Mouse (Mus musculus) megakaryocyte progenitor cell, adult 5-6 weeks (primary cell): ENCODE data around the gene Caln1. TPM values are rescaled to one million over a fixed set of nuclear protein-coding genes. Genes with fewer than 3 reads are reported as not detected.
"Not testable (repeated sequence)": the region's sequence is repeated elsewhere in the genome, so short reads cannot be mapped to it uniquely, and the experiment has no call there.

ENCODE experiments used
- ATAC-seq: replicated peaks from 2 replicates; pipeline ENCODE4 v1.8.0; 2016; ENCODE audit warnings: mild to moderate bottlenecking, moderate TSS enrichment, inconsistent platforms; ENCODE audit not compliant: poor library complexity
- total RNA-seq, 2 experiments: library from RNA; stranded (forward) in 1 of 2; stranded (reverse) in 1 of 2; fragments of 157-497, 149-512 nt in 1 of 2; fragments of 200-1000 nt in 1 of 2; gene quantifications; 2 replicates each; pipeline versions ENCODE4 v1.2.3 to v1.2.4; 2015 to 2017

Gene Caln1
- total RNA-seq, 2 experiments from 2014 or later: not detected

DNA sequence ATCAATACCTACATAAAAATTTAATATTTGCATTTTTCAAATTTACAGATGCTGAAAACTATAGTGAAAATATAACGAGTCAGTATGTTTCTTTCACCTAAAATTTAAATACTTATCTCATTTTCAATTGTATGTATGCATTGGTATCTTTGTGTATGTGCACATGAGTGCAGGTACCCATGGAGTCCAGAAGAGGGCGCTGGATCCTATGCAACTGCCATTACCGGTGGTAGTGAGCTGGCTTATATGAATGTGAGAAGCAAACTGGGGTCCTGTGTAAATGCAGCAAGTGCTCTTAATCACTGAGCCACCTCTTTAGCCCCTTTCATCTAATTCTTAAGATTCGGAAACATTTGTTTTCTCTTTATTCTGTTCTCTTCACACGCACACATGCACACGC, 146.1 kb downstream of the Caln1 start:
- no peak for ATAC-seq

DNA sequence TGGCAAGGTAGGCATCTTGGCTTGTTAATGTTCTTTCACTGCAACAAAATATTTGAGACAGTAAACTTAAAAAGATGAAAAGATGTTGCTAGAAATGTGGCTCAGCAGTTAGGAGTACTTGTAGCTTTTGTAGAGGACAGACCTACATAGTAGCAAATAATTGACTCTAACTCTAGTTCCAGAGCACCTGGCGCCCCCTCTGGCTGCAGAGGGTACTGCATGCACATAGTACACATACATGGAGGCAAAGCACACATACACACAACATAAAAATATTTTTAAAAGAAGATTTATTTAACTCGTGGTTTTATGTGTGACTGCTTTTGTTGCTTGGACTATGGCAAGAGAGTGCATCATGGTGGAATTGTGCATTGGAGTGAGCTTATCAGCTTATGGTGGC, 151.3 kb downstream of the Caln1 start:
- ATAC-seq: no peak

DNA sequence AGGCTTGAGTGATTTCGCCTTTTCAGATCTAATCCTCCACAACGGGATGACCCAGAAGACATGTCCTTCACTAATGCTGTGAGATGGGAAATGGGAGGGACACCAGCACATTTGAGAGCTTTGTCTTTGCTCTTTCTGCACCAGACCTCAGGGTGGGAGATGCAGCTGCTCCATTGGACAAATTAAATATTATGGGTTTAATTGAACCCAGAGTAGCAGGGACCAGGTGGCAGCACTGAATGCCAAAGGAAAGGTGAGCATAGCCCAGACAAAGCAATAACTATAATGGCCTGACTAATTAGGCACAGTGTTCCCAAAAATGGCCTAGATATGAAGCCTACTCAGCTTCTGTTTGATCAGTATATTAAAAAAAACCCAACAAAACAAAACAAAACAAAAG, 158.2 kb downstream of the Caln1 start:
- no peak for ATAC-seq

DNA sequence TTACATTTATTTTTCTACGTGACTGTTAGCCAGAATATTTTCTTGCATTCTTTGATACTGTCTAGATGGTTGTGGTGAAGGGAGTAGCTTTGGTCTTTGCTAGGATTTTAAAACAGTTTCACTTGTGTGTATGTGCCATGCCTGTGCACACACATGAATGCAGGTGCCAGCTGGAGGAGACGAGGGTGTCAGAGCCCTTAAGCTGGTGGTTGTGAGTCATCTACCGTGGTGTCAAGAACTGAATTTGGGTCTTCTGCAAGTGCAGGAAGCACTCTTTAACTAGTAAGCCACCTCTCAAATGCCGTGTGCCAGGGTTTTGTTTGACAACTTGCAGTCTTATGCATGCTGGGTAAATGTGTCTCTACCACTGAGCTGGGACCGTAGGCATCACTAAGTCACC, 178.2 kb downstream of the Caln1 start:
- ATAC-seq: no peak

- no peak for ATAC-seq
Measured at GRCm38 (mm10) chr5:130553916-130554315, 184.7 kb downstream of the Caln1 start.

DNA sequence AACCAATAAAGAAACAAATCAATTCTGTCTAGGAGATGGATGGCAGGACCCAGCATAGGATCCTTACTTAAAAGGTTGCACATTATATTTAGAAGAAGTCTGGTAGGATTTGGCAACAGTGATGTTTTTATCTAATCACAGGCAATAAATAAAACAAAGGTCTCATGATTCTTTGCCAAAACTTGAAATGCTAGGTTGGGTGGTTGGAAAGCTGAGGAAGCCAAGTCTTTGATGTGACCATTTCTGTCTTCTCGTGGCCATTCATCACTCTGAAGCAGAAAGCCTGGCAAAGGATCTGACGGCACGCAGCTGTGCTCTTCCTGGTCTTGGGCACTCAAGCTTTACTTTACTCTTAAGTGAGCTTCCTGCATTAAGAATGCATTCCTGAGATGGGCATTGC, 193.9 kb downstream of the Caln1 start:
- ATAC-seq: no peak

DNA sequence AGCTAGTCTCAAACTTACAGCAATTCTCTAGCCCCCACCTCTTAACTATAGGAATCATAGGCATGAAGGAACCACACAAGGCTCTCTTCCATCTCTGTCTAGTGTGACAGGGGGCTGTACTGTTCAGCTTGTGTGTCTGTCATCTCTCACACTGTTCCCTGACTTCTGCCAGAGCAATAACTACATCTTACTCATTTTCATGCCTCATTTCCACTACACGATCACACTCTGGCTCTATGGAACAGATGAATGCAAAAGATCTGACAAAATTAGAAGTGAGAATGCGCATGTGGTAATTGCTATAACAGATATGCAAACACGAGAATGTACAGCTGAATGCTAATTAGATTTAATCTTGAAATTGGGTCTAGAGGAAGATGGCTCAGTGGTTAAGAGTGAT, 196.7 kb downstream of the Caln1 start:
- ATAC-seq: no peak

- no peak for ATAC-seq
Measured at GRCm38 (mm10) chr5:130577581-130577980, 208.3 kb downstream of the Caln1 start.

DNA sequence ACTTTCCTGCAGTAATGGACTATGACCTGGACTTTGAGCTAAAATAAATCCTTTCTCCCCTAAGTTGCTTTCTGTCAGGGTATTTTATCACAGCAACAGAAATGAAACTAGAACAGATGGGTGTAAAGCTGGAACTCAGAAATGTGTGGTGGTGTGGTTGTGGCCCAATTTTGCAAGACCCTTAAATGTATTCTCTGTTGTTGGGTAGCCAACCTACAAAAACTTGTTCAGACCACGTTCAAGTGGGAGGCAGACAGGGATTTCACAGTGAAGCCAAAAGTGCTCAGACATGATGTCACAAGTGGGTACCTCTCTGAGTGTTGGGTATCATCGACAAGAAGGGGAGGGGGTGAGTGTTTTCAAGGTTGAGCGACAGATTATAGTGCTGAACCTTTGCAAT, 214.8 kb downstream of the Caln1 start:
- ATAC-seq: no peak

DNA sequence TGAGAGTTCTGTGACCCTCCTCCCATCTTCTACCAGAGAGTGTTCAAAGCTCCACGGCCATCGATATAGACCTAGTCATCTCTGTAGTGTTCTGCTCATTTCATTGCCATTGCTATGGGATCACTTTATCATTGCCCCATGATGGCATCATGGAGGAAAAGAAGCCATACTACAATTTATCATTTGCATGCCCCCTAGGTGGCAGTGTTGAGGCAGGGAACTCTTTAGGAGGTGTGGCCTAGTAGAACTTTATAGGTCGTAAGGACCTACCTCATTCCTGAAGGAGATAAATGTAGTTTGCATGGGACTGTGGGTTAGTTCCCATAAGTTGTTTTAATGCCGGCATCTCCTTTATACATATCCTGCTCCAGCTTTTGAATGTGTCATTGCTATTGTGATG, 217.0 kb downstream of the Caln1 start:
- no peak for ATAC-seq

DNA sequence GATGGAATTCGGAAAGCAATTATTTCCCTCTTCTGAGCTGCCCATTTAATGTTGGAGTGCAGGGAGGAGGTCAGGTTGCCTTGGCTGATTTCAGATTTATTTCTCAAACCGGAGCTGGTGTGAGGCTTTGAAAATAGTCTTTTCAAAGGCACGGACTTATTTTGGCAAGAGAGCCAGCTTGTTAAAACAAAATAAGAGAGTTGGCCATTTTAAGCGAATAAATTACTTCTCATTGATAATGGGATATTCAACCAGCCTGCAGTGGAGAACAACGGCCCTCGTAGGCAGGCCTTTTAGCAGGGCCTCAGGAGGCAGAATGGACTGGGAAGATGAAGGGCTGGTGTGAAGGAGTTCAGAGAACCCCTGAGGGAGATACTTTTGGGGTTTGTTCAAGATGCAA, 227.3 kb downstream of the Caln1 start:
- ATAC-seq: no peak

GRCm38 (mm10) chr5:130613657-130614056, 244.4 kb downstream of the Caln1 start:
- peak; percentile 50; the same call in 1 of the 2 replicates for ATAC-seq

DNA sequence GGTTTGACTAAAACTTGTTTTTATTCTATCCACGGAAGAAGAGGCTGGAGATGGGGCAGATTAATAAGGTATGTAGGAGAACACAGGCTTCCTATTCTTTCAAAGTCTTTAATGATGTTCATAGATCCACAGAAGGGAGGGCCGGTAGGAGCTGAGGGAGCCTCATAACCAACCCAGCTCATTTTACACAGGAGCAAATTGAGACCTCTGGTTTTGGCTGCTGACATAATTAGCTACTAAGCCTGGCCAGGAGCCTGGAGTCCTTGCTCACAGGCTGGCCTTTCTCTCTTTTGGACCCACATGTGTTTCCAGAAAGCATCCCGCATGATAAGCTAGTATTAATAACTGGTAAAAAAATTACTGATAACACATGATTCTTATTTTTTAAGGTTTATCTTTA, 245.0 kb downstream of the Caln1 start:
- no peak for ATAC-seq

GRCm38 (mm10) chr5:130620060-130620459, 250.8 kb downstream of the Caln1 start:
- no peak for ATAC-seq

DNA sequence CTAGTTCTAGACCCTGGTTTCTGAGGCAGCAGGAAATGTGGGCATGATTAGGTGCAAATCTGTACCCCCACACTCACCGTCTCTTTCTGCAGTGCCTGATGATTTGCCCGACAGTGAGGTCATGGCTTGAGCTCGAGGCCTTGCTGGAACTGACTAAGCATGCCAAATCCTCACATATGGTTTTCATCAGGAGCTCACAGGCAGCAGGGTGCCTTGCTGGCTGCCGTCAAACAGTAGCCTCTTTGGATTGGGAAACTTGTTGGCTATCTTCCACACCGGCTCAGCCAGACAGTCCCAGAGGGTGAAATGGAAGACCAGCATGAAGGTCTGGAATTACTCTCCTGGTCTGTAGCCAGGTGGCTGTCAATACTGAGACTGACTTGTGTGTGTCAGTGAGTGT, 254.0 kb downstream of the Caln1 start:
- ATAC-seq: no peak

GRCm38 (mm10) chr5:130627800-130628199, 258.5 kb downstream of the Caln1 start:
- no peak for ATAC-seq

DNA sequence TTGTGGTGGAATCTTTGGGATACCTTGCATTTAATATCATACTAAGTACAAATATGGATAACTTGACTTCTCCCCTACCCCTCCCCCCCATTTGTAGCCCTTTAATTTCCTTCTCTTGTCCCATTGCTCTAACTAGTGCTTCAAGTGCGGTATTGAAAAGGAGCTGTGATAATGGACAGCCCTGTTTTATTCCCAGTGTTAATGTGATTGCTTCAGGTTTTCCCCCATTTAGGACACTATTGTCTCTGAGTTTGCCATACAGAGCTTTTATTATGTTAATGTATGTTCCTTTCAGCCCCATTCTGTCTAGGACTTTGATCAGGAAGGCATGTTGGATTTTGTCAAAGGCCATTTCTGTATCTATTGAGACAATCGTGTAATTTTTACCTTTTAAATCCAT, 266.1 kb downstream of the Caln1 start:
- ATAC-seq: no peak

- ATAC-seq: no peak
Measured at GRCm38 (mm10) chr5:130641881-130642280, 272.6 kb downstream of the Caln1 start.

- not testable (repeated sequence) for ATAC-seq
Measured at GRCm38 (mm10) chr5:130646126-130646525, 276.9 kb downstream of the Caln1 start.

GRCm38 (mm10) chr5:130658141-130658540, 288.9 kb downstream of the Caln1 start:
- no peak for ATAC-seq

GRCm38 (mm10) chr5:130666091-130666490, 296.8 kb downstream of the Caln1 start:
- ATAC-seq: no peak

- no peak for ATAC-seq
Measured at GRCm38 (mm10) chr5:130672588-130672987, 303.3 kb downstream of the Caln1 start.

DNA sequence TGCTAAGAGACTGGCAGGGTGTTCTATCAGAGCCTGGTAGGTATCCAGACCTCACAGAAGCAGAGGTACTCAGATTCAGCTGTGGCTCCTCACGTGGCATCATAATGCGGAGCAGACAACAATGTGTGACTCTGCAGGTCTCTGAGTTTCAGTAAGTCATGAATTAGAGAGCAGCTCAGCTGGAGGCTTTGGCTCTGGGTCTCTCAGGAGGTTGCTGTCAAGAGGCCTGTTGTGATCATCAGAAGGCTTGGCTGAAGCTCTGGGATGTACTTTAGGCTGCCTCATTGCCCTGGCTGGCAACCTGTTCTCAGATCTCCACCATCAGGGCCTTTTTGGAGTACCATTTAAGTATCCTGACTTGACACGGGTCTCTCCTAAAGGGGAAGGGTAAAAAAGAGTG, 303.8 kb downstream of the Caln1 start:
- ATAC-seq: no peak

GRCm38 (mm10) chr5:130677895-130678294, 308.6 kb downstream of the Caln1 start:
- ATAC-seq: no peak
